Mouse (Mus musculus) cortical plate, adult 2 months (tissue): Measurements from ENCODE around the gene Efcab11. TPM values are rescaled to one million over a fixed set of nuclear protein-coding genes. Genes with fewer than 3 reads are reported as not detected.

Experiments used
- H3K27ac ChIP-seq: fragments of 200-500 bp; 2 replicates; pipeline ENCODE4 v1.5.1; 2012; ENCODE audit warnings: low read length, control low read depth, inconsistent platforms; ENCODE audit not compliant: insufficient read depth
- H3K4me1 ChIP-seq: fragments of 200-500 bp; 2 replicates; pipeline ENCODE4 v1.6.1; 2011; ENCODE audit warnings: low read length; ENCODE audit not compliant: control insufficient read depth, insufficient read depth
- H3K4me3 ChIP-seq: fragments of 200-500 bp; 2 replicates; pipeline ENCODE4 v1.5.1; 2011; ENCODE audit warnings: mild to moderate bottlenecking, low read length, control low read depth; ENCODE audit not compliant: insufficient read depth
- CTCF ChIP-seq: fragments of 200-500 bp; IDR thresholded peaks from 2 replicates; pipeline ENCODE4 v1.5.1; 2011; ENCODE audit warnings: mild to moderate bottlenecking, control low read depth, low read length; ENCODE audit not compliant: insufficient read depth; ENCODE audit errors: extremely low read depth
- POLR2A ChIP-seq: fragments of 200-500 bp; IDR thresholded peaks from 2 replicates; pipeline ENCODE4 v1.6.1; 2011; ENCODE audit warnings: mild to moderate bottlenecking, low read length, control low read depth; ENCODE audit not compliant: insufficient read depth; ENCODE audit errors: extremely low read depth
- polyA plus RNA-seq: library from polyadenylated mRNA; depleted of rRNA; stranded (reverse); fragments of >200 nt; gene quantifications from 2 replicates; pipeline ENCODE4 v1.2.3, GENCODE M21; 2012

Gene Efcab11
- polyA plus RNA-seq, 1 experiment = 0.75 TPM

DNA sequence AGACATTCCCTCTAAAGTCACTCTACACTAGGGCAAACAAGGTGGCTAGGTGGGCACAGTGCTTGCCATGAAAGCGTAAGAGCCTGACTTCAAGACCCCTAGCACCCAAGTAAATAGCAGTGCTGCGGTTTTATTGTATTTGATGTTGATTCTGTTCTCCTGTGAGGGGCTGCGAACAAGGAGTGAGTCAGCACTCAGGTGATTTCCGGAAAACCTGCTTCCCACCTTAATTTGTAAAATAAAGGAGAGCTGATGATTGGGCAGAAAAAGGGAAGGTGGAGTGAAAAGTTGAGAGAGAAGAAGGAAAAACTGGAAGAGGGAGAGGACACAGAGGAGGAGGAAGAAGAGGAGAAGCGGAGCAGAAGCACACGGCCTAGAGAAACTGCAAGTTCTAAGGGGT, 118.3 kb downstream of the Efcab11 start:
- Histone ChIP-seq H3K4me1 (no peaks in the 10 kb centered on the region), H3K4me3 (no peak overlapping the region), H3K27ac (no peak overlapping the region)
- TF ChIP-seq POLR2A = no peak
- no peak for TF ChIP-seq CTCF

DNA sequence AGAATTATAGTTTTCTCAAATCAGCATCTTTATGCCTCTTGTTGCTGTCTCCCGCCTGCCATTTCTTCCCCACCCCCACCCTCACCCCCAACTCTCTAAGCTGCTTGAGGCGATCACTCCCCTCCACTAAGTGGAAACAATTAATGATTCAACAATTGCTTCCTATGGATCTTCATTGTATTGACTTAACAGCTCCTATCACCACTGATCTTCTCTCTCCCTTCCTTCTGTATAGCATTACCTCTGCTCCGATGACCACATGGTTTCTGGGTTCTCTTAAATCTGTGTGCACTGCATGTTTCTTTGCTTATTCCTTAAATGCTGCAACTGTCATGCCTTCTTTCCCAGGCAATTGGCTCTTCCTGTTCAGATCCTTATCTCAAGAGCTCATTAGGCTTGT, 120.2 kb downstream of the Efcab11 start:
- Histone ChIP-seq H3K4me3 (no peak overlapping the region), H3K4me1 (no peaks in the 10 kb centered on the region), H3K27ac (no peak overlapping the region)
- TF ChIP-seq POLR2A = no peak
- no peak for TF ChIP-seq CTCF

DNA sequence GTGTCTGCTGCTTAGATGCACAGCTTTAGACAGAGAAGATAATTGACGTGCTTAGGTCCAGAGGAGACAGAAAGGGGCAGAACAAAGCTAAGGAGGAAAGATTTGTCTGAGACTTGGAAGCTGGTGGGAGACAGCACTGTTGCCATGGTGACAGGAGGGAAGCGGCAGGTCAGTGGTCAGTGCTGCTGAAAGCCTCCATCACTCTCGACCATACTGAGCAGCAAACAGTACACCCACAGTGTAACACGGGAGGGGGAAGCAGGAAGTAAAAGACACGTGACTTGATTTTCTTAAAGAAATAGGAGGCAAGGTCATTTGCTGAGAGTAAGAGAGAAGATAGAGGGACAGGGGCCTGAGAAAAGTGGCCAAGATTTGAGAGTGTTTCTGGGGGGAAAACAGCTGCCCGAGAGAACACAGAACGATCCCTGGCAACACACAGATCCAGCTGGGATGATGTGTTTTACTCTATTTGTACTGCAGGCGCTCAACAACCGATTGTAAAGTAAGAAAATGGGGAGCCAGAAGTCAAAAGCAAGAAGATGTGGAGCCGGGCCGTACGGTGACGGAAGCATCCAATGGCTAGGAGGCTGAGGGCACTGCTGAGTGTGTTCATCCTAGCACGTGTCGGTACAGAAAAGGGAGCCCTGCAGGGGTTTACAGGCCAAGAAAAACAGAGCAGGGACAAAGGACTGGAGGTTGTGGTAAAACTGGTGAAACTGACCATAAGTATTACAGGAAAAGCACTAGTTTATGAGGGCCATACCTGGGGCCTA, 126.3 kb downstream of the Efcab11 start:
- H3K27ac ChIP-seq = no peak overlapping the region
- H3K4me3 ChIP-seq = no peak overlapping the region
- 0 out of 2 replicates have a peak, but pooled peaks cover 2% of the 10 kb centered on the region for H3K4me1 ChIP-seq
- TF ChIP-seq CTCF = no peak
- no peak for TF ChIP-seq POLR2A

DNA sequence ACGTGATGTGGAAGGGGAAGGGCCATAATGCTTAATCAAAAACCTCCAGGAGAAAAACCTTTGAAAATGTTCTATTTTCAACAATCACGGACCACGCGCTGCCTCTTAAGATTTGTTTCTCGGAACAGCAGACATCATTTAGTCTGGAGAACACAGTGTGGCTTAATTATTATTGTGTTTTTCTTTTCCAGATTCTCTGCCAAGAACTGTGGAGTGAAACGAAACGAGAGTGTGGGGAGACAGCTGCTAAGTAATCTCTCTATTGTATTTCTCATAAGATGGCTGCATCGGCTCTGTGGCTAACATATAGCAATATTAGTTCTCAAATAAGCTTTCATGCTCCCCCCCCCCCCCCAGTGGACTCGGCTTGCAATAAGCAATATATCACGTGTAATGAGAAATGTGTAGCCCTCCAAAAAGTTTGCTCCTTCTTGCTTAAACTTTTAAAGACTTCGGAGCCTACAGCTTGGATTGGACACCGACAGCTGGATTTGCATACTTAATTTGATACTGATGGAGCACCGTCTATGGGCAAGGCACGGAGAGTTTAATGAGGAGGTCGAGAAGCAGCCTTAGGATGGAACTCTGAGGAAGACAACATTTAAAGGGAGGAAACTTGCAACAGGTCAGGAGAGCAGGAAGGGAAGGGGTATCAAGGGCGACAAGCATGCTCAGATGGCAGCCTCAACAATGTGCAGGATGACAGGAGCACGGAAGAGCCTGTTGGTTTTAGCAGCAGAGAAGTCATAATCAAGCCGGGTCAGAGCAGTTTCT, 127.1 kb downstream of the Efcab11 start:
- 0 out of 2 replicates have a peak, but pooled peaks cover 2% of the 10 kb centered on the region for H3K4me1 ChIP-seq
- no peak overlapping the region for H3K4me3 ChIP-seq
- no peak overlapping the region for H3K27ac ChIP-seq
- TF ChIP-seq POLR2A = no peak
- TF ChIP-seq CTCF = no peak

DNA sequence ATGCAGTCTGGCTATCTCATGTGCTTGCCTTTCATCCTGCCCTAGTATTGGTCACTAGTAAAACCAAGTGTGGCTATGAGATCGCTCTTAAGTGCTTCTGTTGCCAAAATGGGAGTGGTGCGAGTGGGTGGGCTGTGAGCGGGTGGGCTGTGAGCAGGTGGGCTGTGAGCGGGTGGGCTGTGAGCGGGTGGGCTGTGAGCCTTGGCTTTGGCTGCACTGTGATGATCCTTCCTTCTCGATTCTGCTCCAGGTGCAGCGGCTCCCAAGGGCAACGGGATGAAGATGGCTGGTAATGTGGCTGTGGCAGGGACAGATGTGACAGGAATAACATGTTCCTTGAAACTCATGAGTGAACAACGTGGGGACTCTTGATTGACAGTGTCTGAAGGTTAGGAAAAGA, 128.0 kb downstream of the Efcab11 start:
- H3K4me3 ChIP-seq = no peak overlapping the region
- H3K27ac ChIP-seq = no peak overlapping the region
- H3K4me1 ChIP-seq = 0 out of 2 replicates have a peak, but pooled peaks cover 2% of the 10 kb centered on the region
- no peak for TF ChIP-seq POLR2A
- no peak for TF ChIP-seq CTCF

DNA sequence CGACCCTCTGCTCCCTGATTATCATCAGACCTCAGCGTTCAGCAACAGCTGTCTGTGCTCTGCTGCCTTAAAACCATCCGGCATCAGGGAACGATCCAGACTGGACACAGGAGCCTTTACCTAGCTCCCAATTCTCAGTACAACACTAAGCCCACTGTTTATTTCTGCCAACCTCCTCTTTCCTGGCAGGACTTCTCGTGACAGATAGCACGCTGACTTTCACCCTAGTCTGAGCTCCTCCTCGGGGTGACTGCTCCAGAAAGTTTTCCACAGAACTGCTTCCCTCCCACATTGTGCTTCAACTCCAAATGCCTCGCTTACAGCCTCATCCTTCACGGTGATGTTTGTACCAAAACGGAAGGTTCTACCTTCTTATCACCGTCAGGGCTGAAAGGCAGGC, 131.3 kb downstream of the Efcab11 start:
- 0 out of 2 replicates have a peak, but pooled peaks cover 2% of the 10 kb centered on the region for H3K4me1 ChIP-seq
- H3K4me3 ChIP-seq = no peak overlapping the region
- no peak overlapping the region for H3K27ac ChIP-seq
- no peak for TF ChIP-seq POLR2A
- TF ChIP-seq CTCF = no peak

DNA sequence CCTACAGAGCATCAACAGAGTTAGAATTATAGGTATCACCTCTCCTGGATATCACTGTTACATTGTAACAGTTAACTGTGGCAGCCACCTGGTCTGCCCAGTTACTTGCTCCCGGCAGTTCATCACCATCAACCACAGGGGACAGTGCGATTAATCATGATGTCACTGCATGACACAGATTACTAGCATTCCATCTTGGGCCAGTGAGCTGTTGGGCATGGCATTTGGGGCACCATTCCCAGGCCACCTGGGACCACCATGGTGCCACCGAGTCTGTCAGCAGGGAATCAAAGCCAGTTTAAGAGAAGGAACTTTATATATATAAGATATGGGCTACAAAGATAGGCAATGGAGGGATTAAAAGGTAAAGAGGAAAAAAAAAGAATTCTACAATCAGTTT, 134.8 kb downstream of the Efcab11 start:
- no peak for TF ChIP-seq POLR2A
- TF ChIP-seq CTCF = no peak
- H3K4me3 ChIP-seq = no peak overlapping the region
- no peak overlapping the region for H3K27ac ChIP-seq
- no peaks in the 10 kb centered on the region for H3K4me1 ChIP-seq

DNA sequence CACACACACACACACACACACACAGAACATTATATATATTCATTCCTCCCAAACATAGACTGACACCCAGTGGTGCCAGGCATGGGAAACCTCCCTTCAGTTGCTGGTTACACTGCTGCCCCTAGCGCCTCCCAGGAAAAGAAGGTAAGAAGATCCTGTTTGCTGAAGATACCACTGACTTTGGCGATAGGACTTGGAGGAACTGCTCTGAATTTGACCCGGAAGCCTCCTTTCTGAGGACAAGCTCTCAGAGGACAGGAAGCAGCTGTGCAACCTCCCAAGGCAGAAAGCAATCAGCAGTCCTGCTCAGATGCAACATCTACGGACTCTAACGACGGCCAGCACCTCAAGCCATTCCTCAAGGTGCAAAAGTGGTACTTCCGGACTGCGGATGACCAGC, 142.6 kb downstream of the Efcab11 start:
- no peaks in the 10 kb centered on the region for H3K4me1 ChIP-seq
- H3K27ac ChIP-seq = no peak overlapping the region
- no peak overlapping the region for H3K4me3 ChIP-seq
- no peak for TF ChIP-seq CTCF
- no peak for TF ChIP-seq POLR2A

DNA sequence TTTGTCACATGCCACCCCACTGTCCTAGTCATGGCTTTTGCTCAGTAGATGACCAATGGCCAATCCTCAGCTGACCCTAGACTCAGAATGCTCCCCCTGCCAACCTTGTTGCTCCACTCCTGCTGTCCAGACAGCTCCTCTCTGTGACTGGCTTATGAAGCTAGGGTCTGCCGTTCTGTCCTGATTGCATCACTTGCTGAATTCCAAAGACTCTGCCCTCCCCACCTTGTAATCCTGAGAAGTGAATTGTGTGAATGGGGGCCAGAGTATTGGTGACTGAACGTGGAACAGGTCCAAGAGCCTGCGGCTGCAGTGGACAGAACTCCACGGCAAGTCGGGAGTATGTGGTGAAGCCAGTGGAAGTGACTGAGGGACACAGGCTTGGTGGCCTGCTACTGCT, 145.0 kb downstream of the Efcab11 start:
- Histone ChIP-seq H3K4me1 (no peaks in the 10 kb centered on the region), H3K27ac (no peak overlapping the region), H3K4me3 (no peak overlapping the region)
- TF ChIP-seq CTCF (no peak), POLR2A (no peak)

DNA sequence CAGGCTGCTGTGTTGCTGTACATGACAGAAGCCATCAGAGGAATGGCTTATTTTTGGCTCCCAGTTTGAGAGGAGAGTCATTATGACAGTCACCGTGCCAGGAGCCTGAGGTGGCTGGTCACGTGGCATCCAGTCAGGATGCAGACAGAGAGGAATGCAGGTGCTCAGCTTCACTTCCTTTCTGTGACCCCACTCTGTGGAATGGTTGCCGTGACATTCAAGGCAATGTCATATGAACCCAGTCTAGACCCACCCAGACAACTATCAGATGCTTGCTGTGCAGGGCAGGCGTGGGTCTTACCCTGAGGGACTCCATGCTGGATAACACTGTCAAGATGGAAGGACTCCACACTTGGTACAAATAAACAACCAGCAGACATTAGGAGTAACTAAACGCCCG, 146.0 kb downstream of the Efcab11 start:
- H3K27ac ChIP-seq = no peak overlapping the region
- no peaks in the 10 kb centered on the region for H3K4me1 ChIP-seq
- no peak overlapping the region for H3K4me3 ChIP-seq
- no peak for TF ChIP-seq POLR2A
- TF ChIP-seq CTCF = no peak
